Mouse (Mus musculus) retina, postnatal 1 day (tissue): Measurements from ENCODE around the gene Zbtb26.

Experiments used
- DNase-seq: peaks from one replicate; pipeline ENCODE4 v3.0.0-alpha.2; 2012

Zbtb26 gene

DNA sequence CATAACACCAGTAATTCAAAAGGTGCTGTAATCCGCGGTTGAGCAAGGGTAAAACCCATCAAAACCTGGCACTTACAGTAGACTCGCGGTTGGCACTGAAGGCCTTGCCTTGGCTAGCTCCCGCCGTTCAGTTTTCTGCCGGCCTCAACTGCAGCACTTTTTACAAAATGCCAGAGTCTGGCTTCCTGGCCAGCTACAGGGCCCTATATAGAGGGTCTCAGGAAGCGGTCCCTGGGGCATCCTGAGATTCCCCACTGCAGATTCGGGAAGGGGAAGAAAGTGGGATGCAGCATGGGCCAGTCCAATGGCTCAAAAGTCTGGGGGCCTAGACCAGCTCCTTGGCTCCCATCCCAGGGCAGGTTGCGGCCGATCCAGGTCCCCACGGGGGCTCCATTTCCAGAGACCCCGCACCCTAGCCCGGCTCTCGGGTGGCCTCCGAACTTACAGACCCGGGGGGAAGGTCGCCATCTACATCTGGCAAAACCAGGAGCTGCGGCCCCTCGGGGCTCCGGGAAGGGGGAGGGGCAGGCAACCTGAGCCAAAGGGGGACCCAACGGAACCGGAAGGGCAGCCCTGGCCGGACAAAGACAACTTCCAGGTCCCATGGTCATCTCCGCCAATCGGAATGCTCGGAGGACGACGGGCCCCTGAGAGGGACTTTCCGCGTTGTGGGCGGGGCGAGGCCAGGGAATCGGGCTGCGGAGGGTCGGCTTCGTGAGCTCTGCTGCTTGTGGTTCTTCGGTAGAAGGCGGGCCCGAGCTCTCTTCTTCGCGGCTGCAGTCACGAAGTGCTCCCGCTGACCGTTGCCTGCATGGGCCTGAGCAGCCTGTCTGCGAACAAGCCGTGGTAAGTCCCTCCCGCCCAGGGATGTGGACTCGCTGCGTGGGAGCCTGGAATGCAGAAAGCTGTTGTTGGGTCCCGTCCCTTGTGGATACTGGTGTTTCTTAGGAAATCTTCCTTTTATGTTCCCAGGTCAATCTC lies at the start of gene Zbtb26, which contains the start of the genes Zbtb6 and Rabgap1:
TSS of gene Zbtb26 (minus strand) at position 525 of the 981 bp plus-strand sequence.
TSS of gene Zbtb6 (minus strand) at position 561 of the 981 bp plus-strand sequence.
TSS of gene Rabgap1 (plus strand) at position 669 of the 981 bp plus-strand sequence.
- peak; percentile 98 for DNase-seq

DNA sequence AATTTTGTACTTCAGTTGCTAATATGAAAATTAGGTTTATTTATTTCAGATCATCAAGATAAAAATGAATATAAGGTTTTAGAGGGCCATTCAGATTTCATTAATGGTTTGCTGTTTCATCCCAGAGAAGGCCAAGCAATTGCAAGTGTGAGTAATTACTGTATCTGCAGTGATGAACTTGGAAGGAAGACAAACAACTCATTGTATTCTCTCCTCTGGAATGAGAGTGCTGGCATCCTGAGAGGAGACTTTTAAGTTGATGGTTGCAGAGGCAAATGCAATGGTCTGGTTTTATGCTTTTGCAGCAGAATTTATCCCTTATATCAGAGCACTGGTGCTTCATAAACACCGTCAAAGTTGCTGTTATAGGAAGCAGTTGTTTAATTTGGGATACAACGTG lies 46.0 kb upstream of the Zbtb26 start:
- DNase-seq: no peak

- no peak for DNase-seq
Measured at GRCm38 (mm10) chr2:37486408-37486807, 43.5 kb upstream of the Zbtb26 start.

GRCm38 (mm10) chr2:37485370-37485769 lies 42.4 kb upstream of the Zbtb26 start:
- DNase-seq: peak; percentile 57

- no peak for DNase-seq
Measured at GRCm38 (mm10) chr2:37484165-37484564, 41.2 kb upstream of the Zbtb26 start.

- DNase-seq: no peak
Measured at GRCm38 (mm10) chr2:37480039-37480438, 37.1 kb upstream of the Zbtb26 start.

- DNase-seq: no peak
Measured at GRCm38 (mm10) chr2:37479559-37479958, 36.6 kb upstream of the Zbtb26 start.

GRCm38 (mm10) chr2:37466266-37466665 lies 23.3 kb upstream of the Zbtb26 start:
- DNase-seq: no peak

GRCm38 (mm10) chr2:37460707-37461106 lies 17.8 kb upstream of the Zbtb26 start:
- no peak for DNase-seq

DNA sequence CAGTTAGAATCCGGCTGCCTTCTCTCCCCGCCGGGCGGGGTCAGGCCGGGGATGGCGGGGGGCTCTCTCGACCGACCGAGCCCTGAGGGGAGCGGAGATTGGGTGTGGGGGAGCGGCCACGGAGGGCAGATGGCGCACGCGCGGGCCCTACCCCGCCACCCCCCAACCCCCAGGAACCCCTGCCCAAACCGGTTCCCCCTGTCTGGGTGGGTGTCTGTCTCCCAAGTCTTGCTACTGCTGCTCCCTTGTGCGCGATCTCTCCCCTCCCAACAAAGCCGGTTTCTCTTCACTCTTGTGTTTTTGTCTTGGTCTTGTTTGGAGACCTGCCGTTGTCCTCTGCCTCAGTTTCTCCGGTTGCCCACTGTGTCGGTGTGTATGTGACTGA lies 9.4 kb upstream of the Zbtb26 start:
- no peak for DNase-seq

DNA sequence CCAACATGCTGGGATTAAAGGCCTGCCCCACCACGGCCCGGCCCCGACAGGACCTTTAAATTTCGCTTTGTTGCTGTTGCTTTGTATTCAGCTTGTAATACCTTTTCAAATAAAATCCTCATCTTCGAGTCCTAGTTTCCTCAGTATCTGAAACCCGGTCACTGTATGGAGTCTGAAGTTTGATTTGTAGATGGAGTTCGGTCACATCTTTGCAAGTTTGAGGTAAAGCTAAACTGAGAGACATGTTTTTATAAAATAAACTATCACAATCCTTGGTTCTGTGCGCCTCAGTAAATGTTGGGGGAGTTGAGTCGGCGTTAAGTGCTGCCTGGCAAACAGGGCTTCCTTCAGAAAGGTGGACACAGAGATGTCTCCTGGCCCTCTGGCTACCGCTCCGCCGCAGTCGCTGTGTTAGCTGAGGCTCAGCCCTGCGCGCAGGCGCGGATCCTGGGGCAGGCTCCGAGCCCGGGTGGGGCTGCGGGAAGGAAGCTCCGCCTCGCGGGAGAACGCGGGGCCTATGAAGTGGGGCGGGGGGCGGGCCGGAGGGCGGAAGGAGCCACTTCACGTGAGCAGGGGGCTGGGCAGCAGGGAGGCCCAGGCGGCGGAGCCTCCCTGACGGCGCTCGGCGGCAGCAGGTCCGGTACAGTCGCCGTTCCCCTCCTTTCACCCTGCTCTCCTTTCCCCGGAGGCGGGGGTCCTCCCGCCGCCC lies 8.9 kb upstream of the Zbtb26 start:
- peak; percentile 97 for DNase-seq

- peak; percentile 21 for DNase-seq
Measured at GRCm38 (mm10) chr2:37431609-37432008, 11.3 kb downstream of the Zbtb26 start.

- peak; percentile 97 for DNase-seq
Measured at GRCm38 (mm10) chr2:37430593-37431464, 12.1 kb downstream of the Zbtb26 start.

GRCm38 (mm10) chr2:37423671-37424070 lies 19.3 kb downstream of the Zbtb26 start:
- peak; percentile 3 for DNase-seq

DNA sequence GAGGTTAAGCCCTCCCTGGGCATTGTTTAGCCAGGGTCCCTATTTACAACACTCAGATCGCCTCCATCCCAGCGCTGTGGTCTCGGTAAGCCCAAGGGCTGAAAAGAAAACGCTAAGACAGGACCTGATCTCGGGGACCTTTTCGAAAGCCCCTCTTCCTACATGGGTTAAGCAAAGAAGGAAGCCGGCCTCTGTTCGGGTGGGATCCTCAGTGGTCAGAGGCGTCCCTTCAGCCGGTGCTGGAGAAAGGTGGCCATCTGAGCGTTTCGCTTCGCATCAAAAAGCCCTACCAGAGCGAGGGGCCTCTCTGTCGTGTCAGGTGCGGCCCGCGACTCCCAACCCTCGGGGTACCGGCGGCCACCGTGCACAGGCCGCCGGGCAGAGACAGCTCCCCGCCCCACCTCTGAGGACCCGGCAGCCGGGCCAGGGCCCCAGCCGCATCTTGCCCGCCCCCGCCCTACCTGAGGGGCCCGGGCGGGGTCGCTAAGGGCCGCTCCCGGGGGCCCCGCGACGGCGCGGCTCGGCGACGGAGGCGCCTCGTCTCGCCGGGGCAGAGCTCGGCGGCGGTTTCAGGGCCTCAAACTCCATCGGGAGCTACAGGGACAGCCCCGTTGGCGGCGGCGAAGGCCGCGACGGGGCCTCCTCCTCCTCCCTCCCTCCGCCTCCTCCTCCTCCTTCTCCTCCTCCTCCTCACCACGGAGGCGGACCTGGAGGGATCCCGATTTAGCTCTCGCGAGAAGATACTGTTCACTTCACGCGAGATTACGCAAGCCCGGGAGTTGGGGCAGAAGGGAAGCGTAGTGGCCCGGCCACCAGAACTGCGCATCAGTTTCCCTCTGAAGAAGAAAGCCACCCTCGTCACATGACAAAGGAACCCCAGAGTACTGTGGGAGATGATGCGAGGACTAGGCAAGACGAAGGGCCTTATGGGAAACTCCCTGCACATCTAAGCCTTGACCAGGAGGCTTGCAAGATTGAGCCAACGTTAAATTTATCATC lies 20.3 kb downstream of the Zbtb26 start, which contains the start of gene Rc3h2:
TSS of gene Rc3h2 (minus strand) at position 598 of the 999 bp plus-strand sequence.
- DNase-seq: peak; percentile 99

DNA sequence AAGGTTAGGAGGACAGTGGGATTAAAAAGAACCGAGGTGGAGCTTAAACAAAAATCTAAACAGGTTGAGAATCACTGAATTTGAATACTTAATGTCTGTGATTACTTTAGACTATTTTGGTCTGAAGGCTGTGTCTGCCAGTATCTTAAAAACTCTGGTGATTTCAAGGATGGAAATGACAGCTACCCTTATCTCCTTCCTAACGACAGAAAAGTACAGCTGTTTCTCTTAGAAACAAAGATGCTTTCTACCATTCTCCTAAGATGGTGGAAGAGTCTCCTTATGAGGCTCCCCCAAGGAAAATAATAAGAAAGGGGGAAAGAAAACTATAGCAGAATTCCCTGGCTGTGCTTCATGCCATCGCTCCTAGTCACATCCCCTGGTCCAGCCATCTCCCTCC lies 21.0 kb downstream of the Zbtb26 start:
- no peak for DNase-seq

DNA sequence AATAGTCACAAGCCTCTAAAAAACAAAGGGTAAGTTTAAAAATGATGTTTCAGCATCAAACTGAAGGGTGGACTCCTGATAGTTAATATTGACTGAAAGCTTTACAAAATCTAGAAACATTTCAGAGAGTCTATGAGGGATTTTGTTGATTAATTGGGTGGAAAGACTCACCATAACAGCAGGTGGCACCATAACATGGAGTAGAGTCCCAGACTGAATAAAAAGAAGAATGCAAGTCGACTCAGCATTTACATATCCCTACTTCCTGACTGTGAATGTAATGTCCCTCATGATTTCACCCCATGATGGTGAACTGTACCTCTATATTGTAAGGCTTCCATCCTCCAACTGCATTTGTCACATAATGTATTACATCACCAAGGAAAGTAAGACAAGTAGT lies 47.4 kb downstream of the Zbtb26 start:
- DNase-seq: peak; percentile 5

DNA sequence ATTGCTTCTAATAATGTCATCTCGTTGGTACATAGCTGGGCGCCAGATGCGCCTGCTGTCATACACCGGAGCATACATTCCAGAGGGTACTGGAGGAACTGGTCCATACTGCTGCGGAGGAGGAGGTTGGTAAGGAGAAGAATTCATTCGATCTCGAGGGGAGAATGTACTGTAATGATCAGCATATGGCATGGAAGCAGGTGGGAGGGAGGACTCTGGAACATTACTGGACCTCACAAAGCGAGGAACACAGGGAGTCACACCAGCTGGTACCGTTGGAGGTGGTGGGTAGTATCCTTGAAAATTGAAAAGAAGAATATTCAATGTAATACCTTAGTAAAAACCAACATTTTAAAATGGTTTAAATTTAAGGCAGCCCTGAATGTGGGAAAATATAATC lies 60.0 kb downstream of the Zbtb26 start:
- DNase-seq: no peak
